Mouse (Mus musculus) neural tube, embryonic 11.5 days (tissue): ENCODE data around the gene Btnl1. TPM values are rescaled to one million over a fixed set of nuclear protein-coding genes. Genes with fewer than 3 reads are reported as not detected.

Source experiments
- ATAC-seq: fragments of 200-750 bp; cut with Nextera tagmentation; 2 replicates; pipeline ENCODE4 v1.8.0; 2017; ENCODE audit warnings: moderate number of reproducible peaks, mild to moderate bottlenecking, moderate TSS enrichment, moderate library complexity; ENCODE audit not compliant: insufficient read depth, low FRiP score, low TSS enrichment
- DNase-seq: peaks from one replicate; pipeline ENCODE4 v3.0.0-alpha.2; 2015; ENCODE audit warnings: low spot score
- H3K27ac ChIP-seq: fragments of 300-500 bp; sonication (generic); 2 replicates; pipeline ENCODE4 v1.5.1; 2014; ENCODE audit warnings: low read depth, mild to moderate bottlenecking, low read length
- H3K27me3 ChIP-seq: fragments of 300-500 bp; sonication (generic); 2 replicates; pipeline ENCODE4 v1.6.1; 2014; ENCODE audit warnings: mild to moderate bottlenecking, low read length, mixed read lengths; ENCODE audit not compliant: control insufficient read depth, insufficient read depth
- H3K36me3 ChIP-seq: fragments of 300-500 bp; sonication (generic); 2 replicates; pipeline ENCODE4 v1.6.1; 2014; ENCODE audit warnings: mild to moderate bottlenecking, low read length, moderate library complexity, mixed read lengths; ENCODE audit not compliant: control insufficient read depth, insufficient read depth
- H3K4me1 ChIP-seq: fragments of 300-500 bp; sonication (generic); 2 replicates; pipeline ENCODE4 v1.6.1; 2014; ENCODE audit warnings: low read length, mixed read lengths; ENCODE audit not compliant: control insufficient read depth, insufficient read depth
- H3K4me2 ChIP-seq: fragments of 300-500 bp; sonication (generic); 2 replicates; pipeline ENCODE4 v1.6.1; 2014; ENCODE audit warnings: low read depth, mild to moderate bottlenecking, moderate library complexity
- H3K4me3 ChIP-seq: fragments of 300-500 bp; sonication (generic); 2 replicates; pipeline ENCODE4 v1.5.1; 2014; ENCODE audit warnings: low read depth, low read length
- H3K9ac ChIP-seq: fragments of 300-500 bp; sonication (generic); 2 replicates; pipeline ENCODE4 v1.6.1; 2014; ENCODE audit warnings: mild to moderate bottlenecking, low read length
- H3K9me3 ChIP-seq: fragments of 300-500 bp; sonication (generic); 2 replicates; pipeline ENCODE4 v1.6.1; 2016; ENCODE audit warnings: low read length; ENCODE audit not compliant: control insufficient read depth
- WGBS: fragments of 180-500 bp; shearing (Covaris S2); extraction: QIAGEN DNeasy Blood & Tissue Kit; methylation state at CpG from one replicate; pipeline ENCODE4 v1.1.7; 2014; 5-methylcytosine and 5-hydroxymethylcytosine counted together
- polyA plus RNA-seq: library from polyadenylated mRNA; unstranded; fragments of >200 nt; fragmentation: Nextera tagmentation; extraction: Ambion mirVana; gene quantifications from 2 replicates; pipeline ENCODE4 v1.2.1, GENCODE M21; 2014

Gene Btnl1
- polyA plus RNA-seq, 1 experiment from 2014 or later = not detected

DNA sequence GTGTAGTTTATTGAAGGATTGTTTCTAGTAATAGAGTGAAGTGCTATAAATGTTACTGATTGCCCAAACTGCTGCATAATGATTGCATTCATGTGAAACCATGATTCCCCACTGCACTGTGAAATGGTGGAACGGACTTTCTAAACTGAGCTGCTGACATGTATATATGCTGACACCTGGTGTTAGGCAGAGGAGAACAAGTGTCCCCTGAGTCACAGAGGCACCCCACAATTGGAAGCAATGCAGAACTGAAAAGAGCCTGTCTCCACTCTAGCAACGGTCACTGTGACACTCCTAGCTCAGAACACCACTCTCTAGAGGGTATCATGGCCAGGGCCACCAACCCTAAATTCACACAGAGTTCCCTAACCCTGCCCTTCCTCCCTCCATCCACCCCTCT lies 1.8 kb downstream of the Btnl1 start:
- no peak for ATAC-seq
- Histone ChIP-seq H3K4me3 (no peak overlapping the region), H3K9me3 (no peaks in the 10 kb centered on the region; the same call in 1 of the 2 replicates), H3K27ac (no peak overlapping the region), H3K36me3 (no peaks in the 10 kb centered on the region), H3K27me3 (no peaks in the 10 kb centered on the region), H3K4me1 (no peaks in the 10 kb centered on the region), H3K4me2 (no peak overlapping the region), H3K9ac (no peak overlapping the region)
- WGBS = 88% methylated on average over 2 of the region's 2 CpGs
- DNase-seq = no peak

DNA sequence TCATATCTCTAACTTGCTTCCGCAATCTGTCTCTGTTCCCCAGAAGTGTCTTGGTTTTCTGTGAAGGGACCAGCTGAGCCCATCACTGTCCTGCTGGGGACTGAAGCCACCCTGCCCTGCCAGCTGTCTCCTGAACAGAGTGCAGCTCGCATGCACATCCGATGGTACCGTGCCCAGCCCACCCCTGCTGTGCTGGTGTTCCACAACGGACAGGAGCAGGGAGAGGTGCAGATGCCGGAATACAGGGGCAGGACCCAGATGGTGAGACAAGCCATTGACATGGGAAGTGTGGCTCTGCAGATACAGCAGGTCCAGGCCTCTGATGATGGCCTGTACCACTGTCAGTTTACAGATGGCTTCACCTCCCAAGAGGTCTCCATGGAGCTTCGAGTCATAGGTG lies 2.5 kb downstream of the Btnl1 start:
- no peak overlapping the region for H3K9ac ChIP-seq
- H3K27ac ChIP-seq = no peak overlapping the region
- no peaks in the 10 kb centered on the region; the same call in 1 of the 2 replicates for H3K9me3 ChIP-seq
- no peak overlapping the region for H3K4me2 ChIP-seq
- no peaks in the 10 kb centered on the region for H3K27me3 ChIP-seq
- H3K36me3 ChIP-seq = no peaks in the 10 kb centered on the region
- DNase-seq = no peak
- 81% methylated on average over 7 of the region's 7 CpGs for WGBS
- H3K4me1 ChIP-seq = no peaks in the 10 kb centered on the region
- H3K4me3 ChIP-seq = no peak overlapping the region
- ATAC-seq = no peak

DNA sequence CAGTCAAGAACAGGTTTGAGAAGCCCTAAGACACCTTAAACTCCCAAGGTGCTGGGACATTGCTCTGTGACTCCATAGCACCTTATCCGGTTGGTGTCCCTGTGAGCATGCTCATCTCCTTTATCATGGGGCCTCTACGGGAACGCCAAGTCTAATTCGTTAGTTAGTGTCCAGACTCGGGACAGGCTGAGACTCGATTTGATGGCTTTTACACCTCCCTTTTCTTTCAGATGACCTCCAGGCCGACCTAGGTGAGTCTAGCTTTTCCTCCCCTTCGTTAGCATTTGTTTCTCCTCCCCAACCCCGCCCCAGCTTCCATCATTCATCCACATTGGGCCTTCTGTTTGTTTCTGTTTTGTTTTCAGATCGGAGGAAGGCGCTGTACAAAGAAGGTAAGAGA lies 4.9 kb downstream of the Btnl1 start:
- no peak overlapping the region for H3K27ac ChIP-seq
- 75% methylated on average over 11 of the region's 11 CpGs for WGBS
- no peak overlapping the region for H3K9ac ChIP-seq
- no peak overlapping the region for H3K4me2 ChIP-seq
- no peak for ATAC-seq
- no peaks in the 10 kb centered on the region; the same call in 1 of the 2 replicates for H3K9me3 ChIP-seq
- H3K4me1 ChIP-seq = no peaks in the 10 kb centered on the region
- H3K4me3 ChIP-seq = no peak overlapping the region
- no peak for DNase-seq
- no peaks in the 10 kb centered on the region for H3K27me3 ChIP-seq
- no peaks in the 10 kb centered on the region for H3K36me3 ChIP-seq

DNA sequence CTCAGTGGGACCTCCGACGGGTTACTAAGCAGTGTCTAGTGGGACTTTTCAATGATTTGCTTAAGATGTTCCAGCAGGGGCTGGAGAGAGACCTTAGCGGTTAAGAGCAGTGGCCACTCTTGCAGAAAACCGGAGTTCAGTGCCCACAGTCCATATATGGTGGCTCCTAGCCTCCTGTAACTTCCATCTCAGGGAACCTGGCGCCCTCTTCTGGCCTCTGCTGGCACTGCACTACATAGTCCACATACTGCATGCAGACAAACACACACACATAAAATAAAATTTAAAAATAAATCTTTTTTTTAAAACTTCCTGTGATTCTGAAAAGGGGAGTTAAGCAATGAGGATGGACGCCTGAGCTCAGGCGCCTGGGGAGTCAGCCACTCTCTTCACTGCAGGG lies 6.3 kb downstream of the Btnl1 start:
- no peaks in the 10 kb centered on the region for H3K4me1 ChIP-seq
- H3K27me3 ChIP-seq = no peaks in the 10 kb centered on the region
- no peaks in the 10 kb centered on the region; the same call in 1 of the 2 replicates for H3K9me3 ChIP-seq
- ATAC-seq (no peak), DNase-seq (no peak)
- no peak overlapping the region for H3K4me2 ChIP-seq
- H3K27ac ChIP-seq = no peak overlapping the region
- H3K4me3 ChIP-seq = no peak overlapping the region
- no peaks in the 10 kb centered on the region for H3K36me3 ChIP-seq
- WGBS = 69% methylated on average over 7 of the region's 7 CpGs
- H3K9ac ChIP-seq = no peak overlapping the region

DNA sequence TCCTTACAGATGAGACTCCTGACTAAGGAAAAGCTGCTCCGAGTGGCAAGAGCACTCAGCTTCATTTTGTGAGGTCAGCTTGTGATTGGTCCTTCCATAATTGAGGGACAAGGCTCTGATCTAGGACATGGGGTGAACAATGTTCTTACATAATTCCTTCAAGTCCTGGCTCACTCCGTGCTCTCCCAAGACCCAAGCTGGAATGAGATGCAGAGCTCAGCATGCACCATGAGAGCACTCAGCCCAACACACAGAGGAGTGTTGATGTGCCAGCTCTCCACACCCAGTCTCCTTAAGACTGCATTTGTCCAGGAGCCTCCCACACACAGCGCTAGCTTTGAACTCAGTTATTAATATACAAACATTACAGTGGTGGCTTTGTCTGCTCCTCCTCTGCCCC lies 7.8 kb downstream of the Btnl1 start:
- DNase-seq = no peak
- no peaks in the 10 kb centered on the region for H3K27me3 ChIP-seq
- WGBS = 80% methylated on average over 3 of the region's 3 CpGs
- no peak overlapping the region for H3K27ac ChIP-seq
- H3K9me3 ChIP-seq = no peaks in the 10 kb centered on the region; the same call in 1 of the 2 replicates
- no peak overlapping the region for H3K9ac ChIP-seq
- ATAC-seq = no peak
- H3K4me3 ChIP-seq = no peak overlapping the region
- no peaks in the 10 kb centered on the region for H3K4me1 ChIP-seq
- no peaks in the 10 kb centered on the region for H3K36me3 ChIP-seq
- no peak overlapping the region for H3K4me2 ChIP-seq

DNA sequence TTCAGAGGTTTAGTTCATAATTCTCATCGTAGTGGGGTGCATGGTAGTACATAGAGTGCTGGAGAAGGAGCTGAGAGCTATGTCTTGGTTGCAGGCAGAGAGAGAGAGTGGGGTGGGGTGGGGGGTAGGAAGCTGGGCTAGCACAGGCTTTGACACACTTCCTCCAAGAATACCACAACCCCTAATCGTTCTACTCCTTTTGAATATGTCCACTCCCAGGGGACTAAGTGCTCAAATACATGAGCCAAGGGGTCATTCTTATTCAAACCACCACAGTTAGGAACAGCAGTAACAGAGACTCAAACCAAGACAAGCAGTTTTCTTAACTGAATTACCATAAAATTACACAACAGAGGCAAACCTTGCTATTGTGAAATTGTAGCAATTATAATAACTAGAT lies 9.7 kb downstream of the Btnl1 start:
- ATAC-seq (no peak), DNase-seq (no peak)
- H3K36me3 ChIP-seq = no peaks in the 10 kb centered on the region
- no peaks in the 10 kb centered on the region for H3K4me1 ChIP-seq
- H3K9me3 ChIP-seq = no peaks in the 10 kb centered on the region; the same call in 1 of the 2 replicates
- no peak overlapping the region for H3K4me3 ChIP-seq
- no peak overlapping the region for H3K27ac ChIP-seq
- no peak overlapping the region for H3K9ac ChIP-seq
- H3K27me3 ChIP-seq = peaks cover 2% of the 10 kb centered on the region; the same call in 1 of the 2 replicates
- H3K4me2 ChIP-seq = no peak overlapping the region
- WGBS = 77% methylated on average over 2 of the region's 2 CpGs

DNA sequence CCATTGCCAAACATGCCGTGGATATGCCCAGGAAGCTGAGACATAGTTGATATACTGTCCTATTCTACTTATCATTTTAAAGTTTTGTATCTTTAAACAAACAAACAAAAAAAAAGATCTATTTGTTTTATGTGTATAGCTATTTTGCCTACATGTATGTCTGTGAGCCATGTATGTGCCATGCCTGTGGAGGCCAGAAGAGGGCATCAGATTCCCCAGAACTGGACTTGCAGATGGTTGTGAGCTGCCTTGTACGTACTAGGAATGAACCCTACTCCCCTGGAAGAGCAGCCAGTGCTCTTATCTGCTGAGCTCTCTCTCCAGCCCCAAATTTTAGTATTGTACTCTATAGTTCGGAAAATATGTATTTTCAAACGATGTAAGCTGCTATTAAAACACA lies 11.6 kb downstream of the Btnl1 start:
- Histone ChIP-seq H3K4me2 (no peak overlapping the region), H3K27ac (no peak overlapping the region), H3K4me3 (no peak overlapping the region), H3K36me3 (no peaks in the 10 kb centered on the region), H3K4me1 (no peaks in the 10 kb centered on the region), H3K9ac (no peak overlapping the region), H3K27me3 (peaks cover 2% of the 10 kb centered on the region; the same call in 1 of the 2 replicates), H3K9me3 (no peaks in the 10 kb centered on the region)
- WGBS = 40% methylated on average over 4 of the region's 4 CpGs
- DNase-seq = no peak
- no peak for ATAC-seq

DNA sequence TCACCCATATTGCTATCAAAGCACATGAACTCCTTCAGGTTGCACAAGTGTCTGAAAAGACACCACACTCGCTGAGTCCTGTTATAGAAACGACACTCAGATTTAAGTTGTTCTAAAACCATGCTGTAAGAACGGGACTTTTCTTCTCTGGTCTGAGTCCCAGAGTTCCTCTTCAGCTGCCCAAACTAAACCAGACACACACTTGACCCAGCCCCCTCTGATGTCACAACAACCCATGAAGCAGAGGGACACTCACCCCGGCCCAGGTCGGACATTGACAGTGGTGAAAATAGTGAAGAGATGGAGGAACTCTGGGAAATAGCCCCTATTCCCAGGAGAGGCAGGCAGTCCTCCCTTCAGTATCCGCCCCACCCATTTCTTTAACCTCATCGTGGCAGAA lies 14.6 kb downstream of the Btnl1 start:
- WGBS = 76% methylated on average over 7 of the region's 7 CpGs
- DNase-seq = no peak
- H3K27ac ChIP-seq = no peak overlapping the region
- H3K4me2 ChIP-seq = no peak overlapping the region
- no peaks in the 10 kb centered on the region for H3K4me1 ChIP-seq
- peaks cover 2% of the 10 kb centered on the region; the same call in 1 of the 2 replicates for H3K27me3 ChIP-seq
- H3K4me3 ChIP-seq = no peak overlapping the region
- no peaks in the 10 kb centered on the region for H3K36me3 ChIP-seq
- no peak for ATAC-seq
- H3K9ac ChIP-seq = no peak overlapping the region
- no peaks in the 10 kb centered on the region for H3K9me3 ChIP-seq

DNA sequence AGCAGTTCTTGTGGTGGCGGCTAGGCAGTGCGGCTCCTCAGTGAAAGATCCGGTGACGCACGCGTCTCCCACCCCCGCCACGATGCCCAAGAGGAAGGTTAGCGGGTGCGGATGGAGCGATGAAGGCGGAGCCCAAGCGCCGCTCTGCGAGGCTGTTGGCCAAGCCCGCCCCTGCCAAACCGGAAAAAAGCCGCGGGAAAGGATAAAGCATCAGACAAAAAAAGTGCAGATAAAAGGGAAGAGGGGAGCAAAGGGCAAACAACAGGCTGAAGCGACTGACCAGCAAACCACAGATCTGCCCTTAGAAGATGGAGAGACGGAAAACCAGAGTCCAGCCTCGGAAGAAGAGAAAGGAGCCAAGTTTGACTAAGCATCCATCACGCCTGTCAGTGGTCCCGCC lies 15.4 kb downstream of the Btnl1 start:
- ATAC-seq (no peak), DNase-seq (peak; percentile 59)
- H3K36me3 ChIP-seq = no peaks in the 10 kb centered on the region
- 4% methylated on average over 24 of the region's 24 CpGs for WGBS
- peak overlapping the region; percentile 48 for H3K9ac ChIP-seq
- no peaks in the 10 kb centered on the region for H3K9me3 ChIP-seq
- no peak overlapping the region for H3K27ac ChIP-seq
- peak overlapping the region; percentile 29 for H3K4me3 ChIP-seq
- H3K4me2 ChIP-seq = peak overlapping the region; percentile 48
- no peaks in the 10 kb centered on the region for H3K4me1 ChIP-seq
- peaks cover 2% of the 10 kb centered on the region; the same call in 1 of the 2 replicates for H3K27me3 ChIP-seq
